Mouse (Mus musculus) layer of hippocampus, adult 18-20 months (tissue): ENCODE measurements around the gene Gm5678. TPM values are rescaled to one million over a fixed set of nuclear protein-coding genes. Genes with fewer than 3 reads are reported as not detected.

ENCODE experiments used
- DNase-seq, 2 experiments: peaks; one replicate each; pipeline ENCODE4 v3.0.0; 2022; ENCODE audit warnings: low spot score in 2 of 2
- long read RNA-seq: library from polyadenylated mRNA; stranded (forward); transcript quantifications from one replicate; pipeline ENCODE4 v2.0.0, GENCODE M21; 2021
- total RNA-seq, 2 experiments: library from RNA; stranded (reverse); gene quantifications; 2 replicates each; pipeline ENCODE4 v1.2.3; 2021

The Gm5678 gene
- total RNA-seq, result 1 to 10 TPM; 3.8 to 4.4 TPM
- long read RNA-seq, partial matches to known transcripts, result 0 of 1 reads
- long read RNA-seq, other reads (novel, unspliced or antisense), result 0 of 1 reads

- peak; percentile 45 to 75 for DNase-seq
Measured at GRCm38 (mm10) chr16:93627761-93628400, at the start of gene Gm5678. TSS of gene Gm5678 (plus strand) at chr16:93628097.

- DNase-seq, result no peak
Measured at GRCm38 (mm10) chr16:93578346-93579005, 49.4 kb upstream of the Gm5678 start.

- DNase-seq, result no peak
Measured at GRCm38 (mm10) chr16:93581125-93581524, 46.8 kb upstream of the Gm5678 start.

DNA sequence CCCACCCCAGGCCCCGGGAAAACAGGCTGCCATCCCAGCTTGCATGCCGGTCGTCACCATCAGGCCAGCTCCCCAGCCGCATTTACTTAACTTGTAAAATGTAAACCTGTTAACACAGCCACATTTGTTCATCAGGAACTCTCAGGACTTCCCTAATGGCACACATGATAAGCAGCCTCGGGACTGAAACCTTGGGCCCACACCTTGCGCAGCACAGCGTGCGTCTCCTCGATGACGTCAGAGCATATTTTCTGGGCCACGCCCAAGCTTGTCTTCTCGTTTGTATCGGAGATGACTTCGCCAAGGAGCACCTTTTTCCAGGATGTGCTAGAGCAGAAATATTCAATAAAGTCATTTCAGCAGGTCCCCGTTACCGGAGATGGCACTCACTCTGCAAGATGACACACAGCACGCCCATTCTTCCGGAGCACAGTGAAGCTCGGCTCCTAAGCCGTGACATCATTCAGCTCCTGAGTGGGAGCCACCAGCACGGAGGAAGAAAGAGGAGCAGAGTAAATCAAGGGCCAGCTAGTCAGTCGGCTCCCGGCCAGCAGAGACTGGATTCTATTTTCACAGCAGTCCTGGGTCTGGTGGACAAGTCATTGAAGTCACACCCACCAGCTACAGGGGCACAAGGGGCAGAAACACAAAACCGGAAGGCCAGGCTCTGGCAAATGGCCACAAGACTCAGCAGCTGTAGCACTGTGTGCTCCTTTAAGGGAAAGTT is 42.8 kb upstream of the Gm5678 start:
- DNase-seq, result no peak

- no peak for DNase-seq
Measured at GRCm38 (mm10) chr16:93585703-93586205, 42.1 kb upstream of the Gm5678 start.

DNA sequence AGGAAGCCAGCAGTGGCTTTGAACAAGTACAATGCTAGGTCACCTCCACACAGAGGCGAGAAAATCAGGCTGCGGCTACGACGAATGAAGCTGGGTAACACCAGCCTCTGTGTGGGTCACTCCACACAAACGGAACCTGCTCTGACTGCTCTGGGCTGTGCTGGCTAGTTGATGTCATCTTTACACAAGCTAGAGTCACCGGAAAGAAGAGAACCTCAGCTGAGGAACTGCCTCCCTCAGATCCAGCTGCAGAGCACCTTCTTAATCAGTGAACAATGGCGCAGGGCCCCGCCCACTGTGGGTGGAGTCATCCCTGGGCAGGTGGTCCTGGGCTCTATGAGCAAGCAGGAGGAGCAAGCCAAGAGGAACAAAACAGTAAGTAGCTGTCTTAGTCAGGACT is 41.5 kb upstream of the Gm5678 start:
- no peak for DNase-seq

GRCm38 (mm10) chr16:93588281-93588680 is 39.6 kb upstream of the Gm5678 start:
- no peak for DNase-seq

DNA sequence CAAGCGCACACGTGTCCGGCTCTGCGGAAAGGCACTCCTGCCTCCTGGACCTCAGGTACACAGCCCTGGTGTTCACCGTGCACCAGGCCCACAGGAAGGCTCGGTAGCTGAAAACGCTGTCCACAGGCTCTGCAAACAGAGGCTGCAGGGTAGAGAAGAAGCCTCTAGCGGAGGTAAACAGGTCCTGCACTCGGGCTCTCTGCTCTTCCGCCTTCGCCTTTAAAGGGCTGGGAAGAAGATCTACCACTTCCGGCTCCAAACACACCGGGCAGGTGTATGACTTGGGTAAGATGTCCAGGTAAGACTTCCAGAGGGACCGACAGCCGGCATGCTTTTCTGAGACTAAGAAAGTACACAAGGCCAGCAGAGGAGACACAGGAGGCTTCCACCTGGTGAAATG is 37.0 kb upstream of the Gm5678 start:
- DNase-seq, result no peak

GRCm38 (mm10) chr16:93591450-93592430 is 36.2 kb upstream of the Gm5678 start:
- no peak for DNase-seq

DNA sequence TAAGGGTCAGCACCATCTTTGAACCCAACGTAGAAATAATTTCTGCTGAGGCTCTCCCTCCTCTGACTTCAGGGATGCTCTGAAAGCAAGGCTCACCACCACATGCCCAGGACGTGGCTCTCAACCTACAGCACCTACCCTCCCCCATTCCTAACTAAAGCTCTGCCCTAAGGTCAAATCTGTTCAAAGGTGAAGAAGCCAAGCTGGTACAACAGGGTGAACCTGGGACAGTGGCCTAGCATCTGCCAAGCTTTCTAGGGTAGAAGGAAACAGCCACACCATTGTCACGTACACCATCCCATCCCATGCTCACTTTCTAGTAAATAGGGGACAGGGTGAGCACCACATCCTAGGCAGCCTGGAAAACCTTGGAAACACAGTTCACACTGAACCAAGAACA is 35.2 kb upstream of the Gm5678 start:
- no peak for DNase-seq

GRCm38 (mm10) chr16:93593406-93593805 is 34.5 kb upstream of the Gm5678 start:
- DNase-seq, result no peak

DNA sequence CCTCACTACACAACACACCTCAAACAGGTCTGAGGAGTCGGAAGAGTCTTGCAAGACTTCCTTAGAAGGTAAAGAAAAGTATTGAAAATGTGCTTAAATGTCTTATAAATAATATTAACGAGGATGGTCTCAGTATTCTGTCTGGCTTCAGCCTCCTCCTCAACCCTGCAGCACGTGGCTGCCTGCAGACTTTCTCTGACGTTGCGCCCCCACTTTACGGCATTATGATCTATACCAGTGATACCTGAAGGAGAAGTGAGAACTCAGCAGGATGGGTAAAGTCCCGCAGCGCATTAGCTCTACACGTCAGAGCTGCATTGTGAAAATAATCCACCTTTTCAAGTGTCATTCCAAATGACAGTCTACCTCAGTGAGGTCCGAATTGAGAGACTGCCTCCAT is 33.4 kb upstream of the Gm5678 start:
- DNase-seq, result no peak

GRCm38 (mm10) chr16:93595766-93596165 is 32.1 kb upstream of the Gm5678 start:
- DNase-seq, result no peak

DNA sequence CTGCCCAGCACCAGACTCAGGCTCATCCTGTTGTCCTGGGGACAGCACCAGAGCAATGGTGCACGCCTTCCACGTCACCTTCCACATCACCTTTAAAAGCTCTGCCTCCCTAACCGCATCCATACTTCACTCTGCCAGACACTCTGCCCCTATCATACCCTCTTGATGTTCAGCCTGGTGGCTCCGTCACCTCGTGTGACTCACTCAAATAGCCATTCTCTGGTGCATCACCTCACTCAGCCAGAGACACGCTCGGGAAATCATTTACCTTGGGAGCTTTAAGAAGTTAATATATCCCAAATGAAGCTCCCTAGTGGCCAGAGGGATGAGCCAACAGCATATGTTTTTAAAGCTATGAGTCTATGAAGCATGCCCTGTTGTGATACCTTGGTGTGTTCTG is 31.1 kb upstream of the Gm5678 start:
- DNase-seq, result no peak

DNA sequence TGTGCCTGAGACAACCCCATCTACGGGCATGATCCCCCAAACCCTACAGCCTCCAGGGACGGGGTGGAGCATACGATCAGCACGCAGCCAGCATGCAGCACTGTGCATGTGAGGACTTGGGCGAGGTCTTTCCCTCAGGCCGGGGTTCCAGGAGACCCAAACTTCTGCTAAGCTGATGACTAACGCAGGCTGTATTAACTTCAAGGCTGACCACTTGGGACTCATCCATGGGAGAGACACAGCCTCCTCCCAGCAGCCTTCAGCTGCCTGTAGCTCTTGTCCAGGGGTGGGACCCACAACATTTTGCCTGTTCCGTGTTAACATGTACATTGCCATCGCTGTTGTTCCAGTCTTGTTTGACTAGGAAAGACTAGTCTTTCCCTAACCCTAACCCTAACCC is 30.3 kb upstream of the Gm5678 start:
- DNase-seq, result no peak

DNA sequence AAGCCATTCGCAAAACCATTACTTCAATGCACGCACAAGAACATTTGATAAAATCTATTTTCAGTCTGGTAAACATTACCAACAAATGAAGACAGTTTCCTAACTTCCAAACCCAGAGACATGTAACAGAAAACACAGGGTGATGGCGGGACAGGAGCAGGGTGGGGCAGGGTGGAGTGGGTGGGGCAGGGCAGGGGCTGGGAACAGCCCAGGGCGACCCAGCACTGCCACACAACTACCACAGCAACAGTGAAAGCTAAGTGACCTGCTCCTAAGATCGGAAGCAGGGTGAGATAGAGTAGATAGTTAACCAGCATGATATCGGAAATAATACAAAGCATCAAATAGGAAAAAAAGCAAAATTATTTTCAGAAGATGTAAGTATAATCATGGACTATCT is 28.4 kb upstream of the Gm5678 start:
- no peak for DNase-seq

DNA sequence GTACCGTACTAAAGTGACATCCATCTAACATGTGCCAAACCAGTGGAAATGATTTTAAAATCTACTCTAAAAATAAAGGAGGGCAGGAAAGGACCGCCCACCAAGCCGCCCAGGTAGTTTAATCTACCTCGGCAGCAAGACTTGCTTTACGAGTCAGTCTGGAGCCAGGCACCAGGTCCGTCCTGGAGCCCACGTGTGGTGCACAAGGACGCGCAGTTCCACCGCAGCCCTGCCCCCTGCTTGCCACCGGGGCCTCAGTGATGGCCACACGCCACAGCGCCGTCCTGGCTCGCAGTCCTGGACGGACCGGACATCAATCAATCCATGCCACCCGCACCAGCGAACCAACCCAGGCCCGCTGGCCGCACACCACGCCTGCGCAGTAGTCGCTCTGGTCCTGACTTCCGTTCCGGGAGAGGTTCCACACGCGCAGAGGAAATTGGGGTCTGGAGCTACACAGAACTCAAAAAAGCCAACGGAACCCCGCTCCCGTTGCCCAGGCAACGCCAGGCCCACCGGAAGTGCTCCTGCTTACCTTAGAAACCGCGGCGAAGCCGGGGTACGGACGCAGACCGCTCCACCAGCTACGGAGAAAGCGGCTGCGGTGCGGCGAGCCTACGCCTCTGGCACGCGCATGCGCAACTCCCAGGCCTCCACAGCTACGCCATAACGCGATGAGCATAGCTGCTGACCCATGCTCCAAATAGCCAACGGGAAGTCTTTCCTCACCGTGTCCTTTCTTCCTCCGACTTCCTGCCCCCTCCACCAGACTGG is 24.3 kb upstream of the Gm5678 start, which contains the start of gene Setd4:
TSS of gene Setd4 (minus strand) at position 625 of the 774 bp plus-strand sequence.
- DNase-seq, result peak; percentile 94 to 96

GRCm38 (mm10) chr16:93604481-93604969 is 23.4 kb upstream of the Gm5678 start:
- peak in 1 of 2 experiments; percentile 26 for DNase-seq

DNA sequence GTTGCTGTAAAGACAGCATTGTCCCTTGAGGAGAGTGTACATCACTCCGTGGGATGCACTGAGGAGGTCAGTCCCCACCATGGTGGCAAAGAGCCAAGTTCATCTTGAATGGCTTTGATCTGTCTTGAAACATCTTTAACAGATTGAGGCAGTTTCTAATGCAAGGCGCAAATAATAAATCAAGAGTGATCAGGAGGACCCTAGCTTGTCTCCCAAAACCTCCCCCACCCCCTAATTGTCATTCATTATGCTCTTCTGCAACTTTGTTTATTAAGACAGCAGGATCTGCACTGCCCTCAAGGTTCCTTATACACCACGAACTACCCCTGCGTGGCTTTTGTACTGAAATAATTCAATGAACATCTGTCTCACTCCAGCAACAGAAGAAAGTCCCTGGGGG is 22.3 kb upstream of the Gm5678 start, which contains the start of gene Cbr1:
TSS of gene Cbr1 (plus strand) at position 301 of the 400 bp plus-strand sequence.
- DNase-seq, result no peak

DNA sequence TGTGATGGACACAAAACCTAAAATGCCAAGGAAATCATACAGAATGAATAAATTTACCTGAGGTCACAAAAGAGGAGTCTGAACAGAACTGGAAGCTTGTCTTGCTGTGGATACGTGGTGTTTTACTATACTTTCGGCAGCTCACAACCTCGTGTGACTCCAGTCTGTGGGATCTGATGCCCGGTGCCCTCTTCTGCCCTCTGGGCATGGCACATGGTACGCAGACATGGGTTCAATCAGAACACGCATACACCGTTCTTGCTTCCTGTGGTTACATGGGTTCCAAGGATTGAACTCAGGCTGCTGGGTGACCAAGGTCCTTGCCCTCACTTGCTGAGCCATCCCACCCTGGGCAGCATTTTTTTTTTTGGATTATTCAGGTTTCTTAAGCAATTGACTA is 21.8 kb upstream of the Gm5678 start:
- DNase-seq, result no peak
